Mouse (Mus musculus) neural tube, embryonic 11.5 days (tissue): ENCODE results near the gene Itm2b. TPM values are rescaled to one million over a fixed set of nuclear protein-coding genes. Genes with fewer than 3 reads are reported as not detected.

ENCODE experiments used
- ATAC-seq: fragments of 200-750 bp; cut with Nextera tagmentation; 2 replicates; pipeline ENCODE4 v1.8.0; 2017; ENCODE audit warnings: moderate number of reproducible peaks, mild to moderate bottlenecking, moderate TSS enrichment, moderate library complexity; ENCODE audit not compliant: insufficient read depth, low FRiP score, low TSS enrichment
- DNase-seq: peaks from one replicate; pipeline ENCODE4 v3.0.0-alpha.2; 2015; ENCODE audit warnings: low spot score
- H3K27ac ChIP-seq: fragments of 300-500 bp; sonication (generic); 2 replicates; pipeline ENCODE4 v1.5.1; 2014; ENCODE audit warnings: low read depth, mild to moderate bottlenecking, low read length
- H3K27me3 ChIP-seq: fragments of 300-500 bp; sonication (generic); 2 replicates; pipeline ENCODE4 v1.6.1; 2014; ENCODE audit warnings: mild to moderate bottlenecking, low read length, mixed read lengths; ENCODE audit not compliant: control insufficient read depth, insufficient read depth
- H3K36me3 ChIP-seq: fragments of 300-500 bp; sonication (generic); 2 replicates; pipeline ENCODE4 v1.6.1; 2014; ENCODE audit warnings: mild to moderate bottlenecking, low read length, moderate library complexity, mixed read lengths; ENCODE audit not compliant: control insufficient read depth, insufficient read depth
- H3K4me1 ChIP-seq: fragments of 300-500 bp; sonication (generic); 2 replicates; pipeline ENCODE4 v1.6.1; 2014; ENCODE audit warnings: low read length, mixed read lengths; ENCODE audit not compliant: control insufficient read depth, insufficient read depth
- H3K4me2 ChIP-seq: fragments of 300-500 bp; sonication (generic); 2 replicates; pipeline ENCODE4 v1.6.1; 2014; ENCODE audit warnings: low read depth, mild to moderate bottlenecking, moderate library complexity
- H3K4me3 ChIP-seq: fragments of 300-500 bp; sonication (generic); 2 replicates; pipeline ENCODE4 v1.5.1; 2014; ENCODE audit warnings: low read depth, low read length
- H3K9ac ChIP-seq: fragments of 300-500 bp; sonication (generic); 2 replicates; pipeline ENCODE4 v1.6.1; 2014; ENCODE audit warnings: mild to moderate bottlenecking, low read length
- H3K9me3 ChIP-seq: fragments of 300-500 bp; sonication (generic); 2 replicates; pipeline ENCODE4 v1.6.1; 2016; ENCODE audit warnings: low read length; ENCODE audit not compliant: control insufficient read depth
- WGBS: fragments of 180-500 bp; shearing (Covaris S2); extraction: QIAGEN DNeasy Blood & Tissue Kit; methylation state at CpG from one replicate; pipeline ENCODE4 v1.1.7; 2014; 5-methylcytosine and 5-hydroxymethylcytosine counted together
- polyA plus RNA-seq: library from polyadenylated mRNA; unstranded; fragments of >200 nt; fragmentation: Nextera tagmentation; extraction: Ambion mirVana; gene quantifications from 2 replicates; pipeline ENCODE4 v1.2.1, GENCODE M21; 2014

Itm2b gene
- polyA plus RNA-seq, 1 experiment from 2014 or later = 349 TPM

GRCm38 (mm10) chr14:73312909-73313308 is 72.2 kb downstream of the Itm2b start:
- DNase-seq = no peak
- 91% methylated on average over 5 of the region's 5 CpGs for WGBS
- no peak overlapping the region for H3K4me2 ChIP-seq
- no peak overlapping the region for H3K9ac ChIP-seq
- no peaks in the 10 kb centered on the region for H3K9me3 ChIP-seq
- H3K36me3 ChIP-seq = no peaks in the 10 kb centered on the region
- H3K27me3 ChIP-seq = no peaks in the 10 kb centered on the region
- no peaks in the 10 kb centered on the region for H3K4me1 ChIP-seq
- H3K4me3 ChIP-seq = no peak overlapping the region
- H3K27ac ChIP-seq = no peak overlapping the region
- ATAC-seq = no peak

Other genes with a start within 250 kb of the Itm2b start
- gene Lpar6, start 147.4 kb downstream of the Itm2b start, polyA plus RNA-seq = 16.0 and 18.0 TPM in 2 replicates
- 51.6 and 51.8 TPM in 2 replicates for gene Rb1, start 59.5 kb downstream of the Itm2b start, polyA plus RNA-seq
- 96.7 and 101 TPM in 2 replicates for gene Med4, start 124.7 kb upstream of the Itm2b start, polyA plus RNA-seq
- gene Sucla2, start 140.0 kb upstream of the Itm2b start, polyA plus RNA-seq = 112 and 117 TPM in 2 replicates
- 9.9 and 13.1 TPM in 2 replicates for gene Nudt15, start 163.0 kb upstream of the Itm2b start, polyA plus RNA-seq